In genomic region chr7:45643441-45644178, GRCm38 (mm10) we compare ENCODE assay signal across 8 mouse cellular contexts. TPM values are rescaled to one million over a fixed set of nuclear protein-coding genes. Genes with fewer than 3 reads are reported as not detected.
A peak's percentile ranks its signal among the peaks of the same experiment; 100 is the strongest.
DNase-seq lines count a peak whose midpoint lies in the region; TF ChIP-seq lines count a peak whose summit lies in the region.

No protein-coding gene starts in this region.

- TF ChIP-seq CTCF in cortical plate, adult 2 months (IDR thresholded peaks at IDR 0.05; ENCODE audit: extremely low read depth, insufficient read depth, low read length) = no peak
- TF ChIP-seq CTCF in left cerebral cortex, adult 2 months (IDR thresholded peaks at IDR 0.05) = no peak

- no peaks in the 10 kb centered on the region for H3K4me1 ChIP-seq in cortical plate, adult 2 months (ENCODE audit: control insufficient read depth, insufficient read depth, low read length)

- intact Hi-C loops in left cerebral cortex, adult 2 months (cut with DNase I) = no loop called here

- H3K27ac ChIP-seq in cortical plate, adult 2 months (ENCODE audit: insufficient read depth, low read length) = 0 out of 2 replicates have a peak overlapping the region, but pooled peaks have one; percentile 33
- H3K27ac ChIP-seq in left cerebral cortex, adult 2 months = peak overlapping the region; percentile 84
- H3K27ac ChIP-seq in macrophage = no peak overlapping the region

- WGBS in macrophage (ENCODE audit: missing documents) = 20% methylated on average over 28 of the region's 28 CpGs

- DNase-seq in adrenal gland, adult (ENCODE audit: inconsistent age in 2 of 2, low spot score in 1 of 2) = peak; percentile 95 to 96
- peak; percentile 97 for DNase-seq in gastrocnemius, postnatal 10 days
- peak; percentile 95 for DNase-seq in hindlimb bud, embryonic 11.5 days (ENCODE audit: extremely low spot score, low read depth, low spot score)
- peak; percentile 89 to 90 for DNase-seq in left cerebral cortex, adult 2 months (ENCODE audit: extremely low spot score in 1 of 2, low spot score in 2 of 2)
- peak; percentile 96 for DNase-seq in retina, postnatal 7 days (ENCODE audit: low read depth, low spot score)
- DNase-seq in urinary bladder, adult 18-20 months (ENCODE audit: low spot score in 2 of 2) = peak; percentile 58 to 79

- no peaks in the 10 kb centered on the region for H3K79me2 ChIP-seq in macrophage (ENCODE audit: inconsistent target)

- TF ChIP-seq POLR2A in cortical plate, adult 2 months (IDR thresholded peaks at IDR 0.05; ENCODE audit: extremely low read depth, insufficient read depth, low read length) = peak; percentile 64

- H3K36me3 ChIP-seq in macrophage (ENCODE audit: inconsistent target) = no peaks in the 10 kb centered on the region

- peak overlapping the region; percentile 43 for H3K4me3 ChIP-seq in cortical plate, adult 2 months (ENCODE audit: insufficient read depth, low read length)
- peak overlapping the region; percentile 61 for H3K4me3 ChIP-seq in left cerebral cortex, adult 2 months
- H3K4me3 ChIP-seq in macrophage (ENCODE audit: inconsistent target) = peak overlapping the region; percentile 25

RNA-seq across cellular contexts. Expression of gene Mamstr, which starts 3.8 kb away (rescaled TPM):
- 5.2 and 7.1 TPM in 2 replicates for polyA plus RNA-seq in cortical plate, adult 2 months (2012; rRNA removed)
- 100 to 1,000 TPM; 105 to 131 TPM for total RNA-seq in gastrocnemius, postnatal 10 days (2021)
- total RNA-seq in left cerebral cortex, adult 2 months (2021) = 1 to 10 TPM; 3.5 to 3.9 TPM
- under 1 TPM in 5 of 26 experiments, not detected in 21; 0.21 to 0.86 (median 0.81) TPM for total RNA-seq in macrophage (2018; cell fraction: chromatin; rRNA removed)
- under 1 TPM in 3 of 26 experiments, not detected in 23; 0.09 to 0.14 (median 0.11) TPM for total RNA-seq in macrophage (2018; cell fraction: cytosol; rRNA removed)
- under 1 TPM in 4 of 26 experiments, not detected in 22; 0.15 to 0.28 (median 0.21) TPM for total RNA-seq in macrophage (2018; cell fraction: nucleus; rRNA removed)
- not detected in 3 replicates for polyA plus RNA-seq in macrophage (2018)

RNA-seq across cellular contexts. Expression of gene Rasip1, which starts 16.3 kb away (rescaled TPM):
- 6.9 and 7.8 TPM in 2 replicates for polyA plus RNA-seq in cortical plate, adult 2 months (2012; rRNA removed)
- total RNA-seq in gastrocnemius, postnatal 10 days (2021) = 10 to 100 TPM; 17.2 to 19.7 TPM
- 1 to 10 TPM; 6.1 to 8.0 TPM for total RNA-seq in left cerebral cortex, adult 2 months (2021)
- total RNA-seq in macrophage (2018; cell fraction: chromatin; rRNA removed) = under 1 TPM in 5 of 26 experiments, not detected in 21; 0.22 to 0.34 (median 0.25) TPM
- under 1 TPM in 24 of 26 experiments, not detected in 2; 0.03 to 0.29 (median 0.09) TPM for total RNA-seq in macrophage (2018; cell fraction: cytosol; rRNA removed)
- under 1 TPM in 12 of 26 experiments, not detected in 14; 0.18 to 0.60 (median 0.29) TPM for total RNA-seq in macrophage (2018; cell fraction: nucleus; rRNA removed)
- 0.04 to 0.08 TPM (median 0.07 TPM) in 3 replicates for polyA plus RNA-seq in macrophage (2018)

RNA-seq across cellular contexts. Expression of gene Izumo1, which starts 22.0 kb away (rescaled TPM):
- 0.09 and 0.13 TPM in 2 replicates for polyA plus RNA-seq in cortical plate, adult 2 months (2012; rRNA removed)
- under 1 TPM in 1 of 2 experiments, not detected in 1; 0.38 TPM for total RNA-seq in gastrocnemius, postnatal 10 days (2021)
- under 1 TPM in 1 of 2 experiments, not detected in 1; 0.34 TPM for total RNA-seq in left cerebral cortex, adult 2 months (2021)
- total RNA-seq in macrophage (2018; cell fraction: chromatin; rRNA removed) = not detected
- total RNA-seq in macrophage (2018; cell fraction: cytosol; rRNA removed) = not detected
- under 1 TPM in 2 of 26 experiments, not detected in 24; 0.44 to 0.50 TPM for total RNA-seq in macrophage (2018; cell fraction: nucleus; rRNA removed)
- not detected in 3 replicates for polyA plus RNA-seq in macrophage (2018)

RNA-seq across cellular contexts. Expression of gene Fut2, which starts 22.6 kb away (rescaled TPM):
- 0.21 and 0.28 TPM in 2 replicates for polyA plus RNA-seq in cortical plate, adult 2 months (2012; rRNA removed)
- under 1 TPM in 1 of 2 experiments, not detected in 1; 0.11 TPM for total RNA-seq in gastrocnemius, postnatal 10 days (2021)
- total RNA-seq in left cerebral cortex, adult 2 months (2021) = under 1 TPM in 1 of 2 experiments, not detected in 1; 0.11 TPM
- total RNA-seq in macrophage (2018; cell fraction: chromatin; rRNA removed) = not detected
- not detected for total RNA-seq in macrophage (2018; cell fraction: cytosol; rRNA removed)
- not detected for total RNA-seq in macrophage (2018; cell fraction: nucleus; rRNA removed)
- not detected in 3 replicates for polyA plus RNA-seq in macrophage (2018)

RNA-seq across cellular contexts. Expression of gene Fut1, which starts 26.5 kb away (rescaled TPM):
- polyA plus RNA-seq in cortical plate, adult 2 months (2012; rRNA removed) = 0.09 and 0.15 TPM in 2 replicates
- not detected for total RNA-seq in gastrocnemius, postnatal 10 days (2021)
- not detected for total RNA-seq in left cerebral cortex, adult 2 months (2021)
- total RNA-seq in macrophage (2018; cell fraction: chromatin; rRNA removed) = not detected
- total RNA-seq in macrophage (2018; cell fraction: cytosol; rRNA removed) = not detected
- total RNA-seq in macrophage (2018; cell fraction: nucleus; rRNA removed) = not detected
- not detected in 3 replicates for polyA plus RNA-seq in macrophage (2018)

Comparison
In these comparisons a context has a peak if more than half of its experiments do, and no peak if none do; other contexts are left out.
1. RNA of gene Mamstr, which starts 3.8 kb away (total RNA-seq): 105 to 131 TPM in gastrocnemius, postnatal 10 days; 3.5 to 3.9 TPM in left cerebral cortex, adult 2 months; every median in the first group is over 10 times any median in the second.
2. Peak in every context shown above with its lines, with median percentiles within 50 percentile points of each other: DNase-seq and H3K4me3 ChIP-seq.